Mouse (Mus musculus) brain, embryonic 14.5 days (tissue): ENCODE results near the gene Nr2f1. TPM values are rescaled to one million over a fixed set of nuclear protein-coding genes. Genes with fewer than 3 reads are reported as not detected.

ENCODE experiments used
- DNase-seq: peaks from one replicate; pipeline ENCODE4 v3.0.0-alpha.2; 2011; ENCODE audit warnings: low read depth
- CTCF ChIP-seq: fragments of 200-500 bp; IDR thresholded peaks from 2 replicates; pipeline ENCODE4 v1.5.1; 2012; ENCODE audit warnings: inconsistent platforms, mild to moderate bottlenecking, moderate library complexity, borderline replicate concordance; ENCODE audit not compliant: insufficient read depth, insufficient read length; ENCODE audit errors: extremely low read depth
- POLR2A ChIP-seq: fragments of 200-500 bp; IDR thresholded peaks from 2 replicates; pipeline ENCODE4 v1.6.1; 2012; ENCODE audit warnings: mild to moderate bottlenecking, inconsistent platforms, borderline replicate concordance; ENCODE audit not compliant: poor library complexity, insufficient read depth, insufficient read length, severe bottlenecking; ENCODE audit errors: extremely low read depth
- polyA plus RNA-seq: library from polyadenylated mRNA; depleted of rRNA; stranded (reverse); fragments of >200 nt; gene quantifications from 2 replicates; pipeline ENCODE4 v1.2.3, GENCODE M21; 2012

Nr2f1 gene
- polyA plus RNA-seq, 1 experiment, result 465 TPM

DNA sequence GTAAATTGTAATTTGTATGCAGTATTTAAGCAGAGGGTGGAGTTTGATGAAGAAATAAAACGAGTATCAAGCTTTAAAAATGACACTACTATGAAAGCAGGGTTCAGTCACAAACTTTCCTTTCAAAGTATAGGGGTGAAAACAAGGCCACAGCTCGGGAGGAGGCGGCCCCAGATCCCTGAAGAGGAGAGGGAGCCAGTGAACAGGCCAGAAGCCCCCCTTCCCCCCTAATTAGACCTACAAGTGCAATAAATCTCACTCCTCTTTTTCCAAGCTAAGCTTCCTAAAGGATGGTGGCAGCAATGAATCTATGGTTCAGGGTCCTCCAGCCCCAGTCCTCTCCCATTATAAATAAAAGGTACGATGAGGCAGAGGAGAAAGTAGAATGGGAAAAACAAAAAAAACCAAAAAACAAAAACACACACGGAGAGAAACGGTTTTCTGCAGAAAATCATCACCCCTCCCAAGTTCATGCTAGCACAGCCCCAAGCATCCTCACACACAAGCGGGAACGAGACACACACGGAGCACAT is 2.2 kb downstream of the Nr2f1 start:
- peak; percentile 78 for DNase-seq
- TF ChIP-seq POLR2A, result no peak
- no peak for TF ChIP-seq CTCF

GRCm38 (mm10) chr13:78196236-78196796 is 3.2 kb downstream of the Nr2f1 start:
- TF ChIP-seq POLR2A (no peak), CTCF (no peak)
- DNase-seq, result peak; percentile 69

DNA sequence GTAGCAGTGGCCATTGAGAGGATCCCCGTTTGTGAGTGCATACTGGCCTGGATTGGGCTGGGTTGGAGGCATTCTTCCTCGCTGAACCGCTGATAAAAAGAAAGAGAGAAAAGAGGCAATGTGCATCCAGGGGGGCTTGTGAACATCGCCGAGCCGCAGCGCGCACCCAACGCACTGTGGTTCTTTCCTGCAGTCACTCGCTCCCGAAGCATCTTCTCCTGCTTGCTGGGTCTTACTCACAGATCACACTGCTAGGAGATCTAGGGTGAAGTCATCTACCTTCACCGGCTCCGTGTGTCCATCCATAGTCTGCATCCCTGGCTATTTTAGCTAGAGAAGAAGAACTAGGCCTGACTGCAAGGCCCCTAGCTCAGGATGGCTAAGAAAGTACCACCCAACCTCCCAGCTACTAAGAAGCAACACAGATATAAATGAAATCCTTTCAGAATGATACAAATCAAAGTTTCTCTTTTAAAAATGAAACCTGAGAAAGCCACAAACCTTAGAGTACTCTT is 3.9 kb downstream of the Nr2f1 start:
- DNase-seq, result peak; percentile 69
- no peak for TF ChIP-seq POLR2A
- no peak for TF ChIP-seq CTCF

DNA sequence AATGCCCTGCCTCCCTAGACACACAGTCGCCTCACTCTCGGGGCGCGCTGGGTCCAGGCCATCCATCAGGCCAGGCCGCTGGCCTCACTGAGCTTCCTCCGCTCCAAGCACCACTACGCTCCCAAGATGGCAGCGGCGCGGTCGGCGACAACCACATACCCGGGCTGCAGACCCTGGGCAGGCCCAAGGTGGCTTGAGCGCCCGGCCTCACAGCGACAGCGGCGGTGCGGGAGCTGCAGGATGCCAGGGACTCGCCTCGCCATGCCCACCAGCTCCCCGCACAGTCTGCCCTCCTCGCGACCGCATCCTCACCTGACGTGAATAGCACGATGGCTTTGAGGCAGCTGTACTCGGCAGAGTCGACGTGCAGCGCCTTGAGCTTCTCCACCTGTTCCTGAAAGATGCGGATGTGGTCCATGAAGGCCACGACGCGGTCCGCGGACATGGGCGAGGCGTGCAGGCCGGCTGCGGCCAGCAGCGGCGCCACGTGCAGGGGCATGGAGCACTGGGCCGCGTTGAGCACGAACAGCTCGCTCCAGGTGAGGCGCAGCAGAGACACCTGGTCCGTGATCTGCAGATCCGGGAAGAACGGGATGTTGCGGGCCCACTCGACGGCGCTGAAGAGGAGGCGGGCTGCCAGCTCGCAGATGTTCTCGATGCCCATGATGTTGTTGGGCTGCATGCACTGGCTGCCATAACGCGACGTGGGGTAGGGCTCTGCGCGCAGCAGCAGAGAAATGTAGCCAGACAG is 4.5 kb downstream of the Nr2f1 start:
- DNase-seq, result peak; percentile 71
- no peak for TF ChIP-seq CTCF
- no peak for TF ChIP-seq POLR2A

DNA sequence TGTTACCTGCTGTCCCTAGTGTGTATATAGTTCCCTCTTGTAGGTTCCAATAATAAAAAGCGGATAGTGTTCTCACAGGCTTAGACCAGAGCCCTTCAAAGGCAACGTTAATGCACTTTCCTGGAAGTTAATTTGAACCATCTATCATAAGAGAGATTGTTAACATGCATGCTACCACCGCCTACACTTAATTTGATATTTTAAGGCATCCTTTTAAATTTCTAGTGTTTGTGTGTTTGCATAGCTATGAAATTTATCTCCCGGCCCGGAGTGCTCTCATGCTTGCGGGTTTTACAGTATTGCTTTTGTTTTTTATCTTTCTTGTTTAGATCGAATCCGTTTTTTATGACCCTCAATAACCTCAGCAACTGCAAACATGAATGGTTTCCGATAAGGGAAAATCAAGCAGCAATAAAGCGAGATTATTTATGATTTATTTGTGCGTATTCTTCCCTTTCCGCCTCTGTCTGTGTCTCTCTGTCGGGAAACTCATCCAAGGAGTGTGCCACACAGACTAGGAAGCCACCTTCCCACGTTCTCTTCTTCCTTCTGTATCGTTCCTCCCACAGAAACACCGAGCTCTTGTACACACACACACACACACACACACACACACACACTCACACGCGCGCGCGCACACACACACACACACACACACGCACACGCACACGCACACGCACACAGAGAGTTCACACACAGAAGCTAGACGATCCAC is 5.3 kb downstream of the Nr2f1 start:
- no peak for TF ChIP-seq CTCF
- TF ChIP-seq POLR2A, result no peak
- DNase-seq, result no peak

DNA sequence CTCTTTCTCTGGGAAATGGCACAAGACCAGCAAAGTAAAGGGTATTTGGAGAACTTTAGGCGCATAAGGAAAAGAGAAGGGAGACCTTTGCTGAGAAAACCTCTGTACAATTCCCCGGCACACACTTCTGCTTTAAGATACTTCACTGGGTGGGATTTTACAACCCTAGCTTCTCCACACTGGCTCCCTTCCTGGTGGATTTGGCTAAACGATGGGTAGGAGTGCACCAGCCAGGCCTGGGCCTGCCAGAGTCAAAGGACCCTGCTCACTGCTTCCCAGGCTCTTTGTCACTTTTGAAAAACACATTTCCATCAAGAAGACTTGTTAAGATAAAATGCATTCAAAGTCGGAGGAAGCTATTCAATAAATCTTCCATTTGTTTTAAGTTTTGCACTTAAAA is 6.3 kb downstream of the Nr2f1 start:
- no peak for DNase-seq
- TF ChIP-seq POLR2A (no peak), CTCF (no peak)

- TF ChIP-seq CTCF, result no peak
- TF ChIP-seq POLR2A, result no peak
- no peak for DNase-seq
Observed at GRCm38 (mm10) chr13:78189586-78189985, 10.0 kb downstream of the Nr2f1 start.

DNA sequence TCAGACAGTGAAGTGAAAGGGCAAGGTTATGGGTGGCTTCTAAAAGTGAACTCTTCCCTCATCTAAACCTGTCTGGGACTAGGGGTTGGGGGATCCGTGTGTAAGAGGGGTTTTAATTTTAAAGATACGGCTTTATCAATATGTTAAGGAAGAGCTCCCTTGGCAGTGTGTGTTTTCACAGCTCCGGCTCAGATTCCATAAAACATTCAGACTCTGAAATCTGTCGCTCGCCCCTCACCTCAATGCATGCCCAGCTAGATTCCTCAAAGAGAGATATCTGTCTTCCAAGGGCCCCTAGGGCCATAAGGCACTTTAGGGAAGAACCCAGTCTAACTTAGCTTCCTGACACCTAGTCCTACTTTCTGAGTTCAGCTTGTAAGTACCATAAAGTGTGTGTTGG is 11.7 kb downstream of the Nr2f1 start:
- DNase-seq, result no peak
- TF ChIP-seq POLR2A (no peak), CTCF (no peak)

DNA sequence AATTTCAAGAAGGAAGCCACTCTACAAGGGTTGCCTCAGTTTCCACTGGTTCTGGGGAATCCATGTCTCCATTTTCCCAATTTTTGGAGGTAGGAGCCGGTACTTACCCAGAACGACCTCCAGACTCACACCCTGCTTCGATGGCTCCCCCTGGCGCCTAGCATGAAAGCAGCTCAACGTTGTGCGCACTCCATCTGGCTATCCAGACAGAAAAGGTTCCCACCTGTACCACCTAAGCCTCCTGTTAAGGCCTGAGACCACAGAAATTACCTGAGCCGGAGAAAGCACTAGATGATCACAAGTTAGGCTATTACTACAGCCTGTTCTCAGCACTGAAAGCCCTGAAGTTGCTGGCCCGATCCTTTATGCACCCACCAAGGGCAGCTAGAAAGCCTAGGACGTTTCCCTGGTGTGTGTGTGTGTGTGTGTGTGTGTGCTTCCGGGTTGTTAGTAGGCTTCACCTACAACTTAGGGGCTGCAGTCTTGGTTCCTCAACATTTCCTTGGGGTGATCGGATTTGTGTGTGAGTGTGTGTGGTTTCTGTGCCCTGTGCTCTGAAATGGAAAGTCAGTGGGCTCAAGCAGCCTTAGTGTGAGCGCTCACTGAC is 13.1 kb downstream of the Nr2f1 start:
- peak; percentile 78 for DNase-seq
- TF ChIP-seq POLR2A, result no peak
- TF ChIP-seq CTCF, result peak; percentile 50

GRCm38 (mm10) chr13:78184786-78185466 is 14.6 kb downstream of the Nr2f1 start:
- TF ChIP-seq CTCF, result no peak
- TF ChIP-seq POLR2A, result no peak
- no peak for DNase-seq

DNA sequence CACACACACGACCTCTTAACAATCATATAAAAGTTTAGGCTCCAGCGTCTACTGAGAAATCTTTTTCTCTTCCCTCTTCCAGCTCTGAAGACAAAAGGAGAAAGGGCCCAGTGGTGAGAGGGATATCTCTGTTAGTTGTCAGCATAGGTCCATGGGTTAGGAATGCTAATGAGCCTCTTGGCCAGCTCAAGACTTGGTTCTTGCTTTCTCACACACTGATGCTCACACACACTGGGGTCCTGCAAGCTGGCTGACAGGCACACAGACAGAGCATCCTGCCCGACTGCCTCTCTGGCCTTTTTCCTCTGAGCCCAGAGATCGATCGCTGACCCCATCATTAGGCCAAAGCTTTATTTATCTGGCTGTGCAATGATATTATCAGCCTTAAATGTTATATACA is 15.6 kb downstream of the Nr2f1 start:
- DNase-seq, result peak; percentile 93
- TF ChIP-seq CTCF (no peak), POLR2A (no peak)

- DNase-seq, result peak; percentile 81
Observed at GRCm38 (mm10) chr13:78183004-78183403, 16.6 kb downstream of the Nr2f1 start.

More at GRCm38 (mm10) chr13:78183004-78183403, 16.6 kb downstream of the Nr2f1 start:
- no peak for TF ChIP-seq CTCF
- no peak for TF ChIP-seq POLR2A
